Mouse (Mus musculus): ENCODE results near the gene Fam90a1a.
"Not testable (repeated sequence)": the region's sequence is repeated elsewhere in the genome, so short reads cannot be mapped to it uniquely, and the experiment has no call there.

Gene Fam90a1a

GRCm38 (mm10) chr8:21958414-21958813 lies at the start of gene Fam90a1a:
Gene Fam90a1a, plus strand, starts transcription at chr8:21958714.
- DNase-seq, result no peak

GRCm38 (mm10) chr8:21911931-21912330 lies 46.6 kb upstream of the Fam90a1a start:
- DNase-seq, result no peak

GRCm38 (mm10) chr8:21912554-21912953 lies 46.0 kb upstream of the Fam90a1a start:
- DNase-seq, result no peak

- DNase-seq, result no peak
Measured at GRCm38 (mm10) chr8:21915625-21916024, 42.9 kb upstream of the Fam90a1a start.

GRCm38 (mm10) chr8:21930754-21931153 lies 27.8 kb upstream of the Fam90a1a start:
- DNase-seq, result not testable (repeated sequence)

- no peak for DNase-seq
Measured at GRCm38 (mm10) chr8:21932610-21933009, 25.9 kb upstream of the Fam90a1a start, which contains the start of gene Defb15. Gene Defb15, minus strand, starts transcription at chr8:21932710.

- not testable (repeated sequence) for DNase-seq
Measured at GRCm38 (mm10) chr8:21938052-21938451, 20.5 kb upstream of the Fam90a1a start, which contains the start of gene Defb35. Gene Defb35, plus strand, starts transcription at chr8:21938352.

- DNase-seq, result no peak
Measured at GRCm38 (mm10) chr8:21946462-21946861, 12.1 kb upstream of the Fam90a1a start, which contains the start of gene Defb13. Gene Defb13, plus strand, starts transcription at chr8:21946762.

- peak; percentile 10 for DNase-seq
Measured at GRCm38 (mm10) chr8:21947311-21948017, 11.1 kb upstream of the Fam90a1a start.

GRCm38 (mm10) chr8:21955321-21955720 lies 3.2 kb upstream of the Fam90a1a start:
- peak; percentile 46 for DNase-seq

- no peak for DNase-seq
Measured at GRCm38 (mm10) chr8:21956336-21956735, 2.2 kb upstream of the Fam90a1a start.

GRCm38 (mm10) chr8:21966646-21967045 lies 8.1 kb downstream of the Fam90a1a start:
- no peak for DNase-seq

- no peak for DNase-seq
Measured at GRCm38 (mm10) chr8:21969475-21969874, 11.0 kb downstream of the Fam90a1a start, which contains the start of gene Ccdc70. Gene Ccdc70, plus strand, starts transcription at chr8:21969775.

- no peak for DNase-seq
Measured at GRCm38 (mm10) chr8:21978193-21978592, 19.7 kb downstream of the Fam90a1a start.

GRCm38 (mm10) chr8:21981664-21982337 lies 23.3 kb downstream of the Fam90a1a start:
- no peak for DNase-seq

GRCm38 (mm10) chr8:21992184-21992583 lies 33.7 kb downstream of the Fam90a1a start:
- DNase-seq, result peak; percentile 52

GRCm38 (mm10) chr8:21995181-21995580 lies 36.7 kb downstream of the Fam90a1a start:
- no peak for DNase-seq

- DNase-seq, result no peak
Measured at GRCm38 (mm10) chr8:22004750-22005522, 46.4 kb downstream of the Fam90a1a start.

- DNase-seq, result no peak
Measured at GRCm38 (mm10) chr8:22006423-22006822, 47.9 kb downstream of the Fam90a1a start.

- no peak for DNase-seq
Measured at GRCm38 (mm10) chr8:22009403-22009802, 50.9 kb downstream of the Fam90a1a start.

- no peak for DNase-seq
Measured at GRCm38 (mm10) chr8:22013034-22013707, 54.7 kb downstream of the Fam90a1a start.

Measured in kidney, postnatal 14 days (tissue).